Mouse (Mus musculus): ENCODE measurements at regions not wholly inside any gene's neighbourhood (a gene's known extent, or its start where the extent isn't known, plus 50 kb on each side); places are given as distances from the start of the nearest gene placed in this dataset.

DNA sequence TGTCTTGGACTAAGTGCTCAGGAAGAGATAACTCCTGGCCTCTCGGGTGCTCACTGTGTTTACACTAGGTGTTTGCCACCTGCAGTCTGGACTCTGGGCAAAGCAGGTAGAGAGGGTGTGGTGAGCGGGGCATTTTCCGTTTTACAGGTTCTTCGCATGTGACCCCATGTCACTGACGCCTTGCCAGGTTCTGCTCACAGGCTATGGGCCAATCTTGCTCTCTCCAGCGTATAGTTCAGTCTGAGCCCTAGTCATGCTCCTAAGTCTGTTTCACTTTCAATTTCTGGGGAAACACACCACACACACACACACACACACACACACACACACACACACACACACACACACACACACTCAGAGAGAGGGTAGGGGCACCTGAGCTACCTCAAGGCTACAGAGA lies 112.4 kb upstream of the Parp11 start:
- no peak overlapping the region for H3K27ac ChIP-seq (ENCODE audit: insufficient read depth, low read length)
- no peak for TF ChIP-seq CTCF (IDR thresholded peaks at IDR 0.05; ENCODE audit: borderline replicate concordance, insufficient read depth, low read depth, low read length)
- TF ChIP-seq POLR2A (IDR thresholded peaks at IDR 0.05; ENCODE audit: borderline replicate concordance, insufficient read depth, low read length): no peak
- H3K4me3 ChIP-seq (replicated peaks; ENCODE audit: insufficient read depth, low read depth, low read length): no peak overlapping the region
- no peaks in the 10 kb centered on the region for H3K4me1 ChIP-seq (ENCODE audit: control insufficient read depth, insufficient read depth, low read length)
- WGBS: 91% methylated on average over 6 of the region's 6 CpGs
- no peak for DNase-seq
- no peaks in the 10 kb centered on the region for H3K27me3 ChIP-seq (ENCODE audit: control insufficient read depth, insufficient read depth, low read length)

DNA sequence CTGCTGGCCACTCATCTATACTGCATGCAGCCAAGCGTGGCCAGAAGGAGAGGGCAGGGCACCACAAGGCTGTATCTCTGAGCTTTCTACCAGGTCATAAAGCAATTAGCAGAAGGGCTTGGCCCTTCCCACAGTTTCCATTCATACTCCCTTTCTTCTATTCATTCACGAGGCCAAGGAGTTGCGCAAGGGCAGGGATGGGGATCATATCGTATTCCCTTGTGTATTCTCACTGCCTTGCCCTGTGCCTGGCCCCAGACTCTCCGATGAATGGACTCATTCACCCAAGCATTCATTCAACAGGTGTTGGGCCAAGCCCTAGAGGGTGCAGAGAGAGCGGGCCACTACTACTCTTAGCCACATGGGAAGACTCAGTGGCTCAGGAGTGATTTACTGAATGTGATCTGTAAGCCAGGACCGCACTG lies 111.2 kb upstream of the Parp11 start:
- no peak overlapping the region for H3K4me3 ChIP-seq (replicated peaks; ENCODE audit: insufficient read depth, low read depth, low read length)
- H3K4me1 ChIP-seq (ENCODE audit: control insufficient read depth, insufficient read depth, low read length): no peaks in the 10 kb centered on the region
- TF ChIP-seq CTCF (IDR thresholded peaks at IDR 0.05; ENCODE audit: borderline replicate concordance, insufficient read depth, low read depth, low read length) (no peak), POLR2A (IDR thresholded peaks at IDR 0.05; ENCODE audit: borderline replicate concordance, insufficient read depth, low read length) (no peak)
- WGBS: 61% methylated on average over 7 of the region's 7 CpGs
- H3K27ac ChIP-seq (ENCODE audit: insufficient read depth, low read length): no peak overlapping the region
- DNase-seq: no peak
- H3K27me3 ChIP-seq (ENCODE audit: control insufficient read depth, insufficient read depth, low read length): no peaks in the 10 kb centered on the region

DNA sequence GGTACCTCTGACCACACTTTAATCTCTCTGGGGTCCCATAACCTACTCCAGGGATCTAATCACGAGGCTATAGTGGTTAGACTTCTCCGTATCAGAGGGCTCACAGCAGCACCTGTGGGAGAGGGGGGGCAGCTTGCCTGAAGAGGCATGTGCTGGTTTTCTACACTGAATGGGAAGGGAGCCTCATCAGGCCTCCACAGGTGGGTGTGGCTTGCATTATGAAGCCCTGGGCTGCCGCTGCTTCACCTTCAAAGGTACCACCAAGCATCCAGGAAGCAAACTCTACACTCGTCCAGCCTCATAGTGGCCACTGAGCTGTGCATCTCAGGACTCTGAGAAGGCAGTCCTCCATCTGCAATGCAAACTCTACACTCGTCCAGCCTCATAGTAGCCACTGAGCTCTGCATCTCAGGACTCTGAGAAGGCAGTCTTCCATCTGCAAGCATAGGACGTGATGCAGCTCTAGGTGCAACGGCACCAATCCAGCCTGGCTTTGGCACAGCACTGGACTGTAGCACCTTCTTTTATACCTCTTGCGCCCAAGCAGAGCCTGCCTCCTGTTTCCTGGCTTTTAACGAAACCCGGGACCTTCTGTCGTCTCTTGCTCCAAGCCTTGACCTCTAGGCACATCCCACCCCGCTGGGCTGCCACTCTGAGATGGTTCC lies 110.5 kb upstream of the Parp11 start:
- Histone ChIP-seq H3K27ac (ENCODE audit: insufficient read depth, low read length) (no peak overlapping the region), H3K4me3 (replicated peaks; ENCODE audit: insufficient read depth, low read depth, low read length) (no peak overlapping the region), H3K4me1 (ENCODE audit: control insufficient read depth, insufficient read depth, low read length) (no peaks in the 10 kb centered on the region), H3K27me3 (ENCODE audit: control insufficient read depth, insufficient read depth, low read length) (no peaks in the 10 kb centered on the region)
- TF ChIP-seq CTCF (IDR thresholded peaks at IDR 0.05; ENCODE audit: borderline replicate concordance, insufficient read depth, low read depth, low read length) (no peak), POLR2A (IDR thresholded peaks at IDR 0.05; ENCODE audit: borderline replicate concordance, insufficient read depth, low read length) (no peak)
- DNase-seq: no peak
- 54% methylated on average over 12 of the region's 12 CpGs for WGBS

DNA sequence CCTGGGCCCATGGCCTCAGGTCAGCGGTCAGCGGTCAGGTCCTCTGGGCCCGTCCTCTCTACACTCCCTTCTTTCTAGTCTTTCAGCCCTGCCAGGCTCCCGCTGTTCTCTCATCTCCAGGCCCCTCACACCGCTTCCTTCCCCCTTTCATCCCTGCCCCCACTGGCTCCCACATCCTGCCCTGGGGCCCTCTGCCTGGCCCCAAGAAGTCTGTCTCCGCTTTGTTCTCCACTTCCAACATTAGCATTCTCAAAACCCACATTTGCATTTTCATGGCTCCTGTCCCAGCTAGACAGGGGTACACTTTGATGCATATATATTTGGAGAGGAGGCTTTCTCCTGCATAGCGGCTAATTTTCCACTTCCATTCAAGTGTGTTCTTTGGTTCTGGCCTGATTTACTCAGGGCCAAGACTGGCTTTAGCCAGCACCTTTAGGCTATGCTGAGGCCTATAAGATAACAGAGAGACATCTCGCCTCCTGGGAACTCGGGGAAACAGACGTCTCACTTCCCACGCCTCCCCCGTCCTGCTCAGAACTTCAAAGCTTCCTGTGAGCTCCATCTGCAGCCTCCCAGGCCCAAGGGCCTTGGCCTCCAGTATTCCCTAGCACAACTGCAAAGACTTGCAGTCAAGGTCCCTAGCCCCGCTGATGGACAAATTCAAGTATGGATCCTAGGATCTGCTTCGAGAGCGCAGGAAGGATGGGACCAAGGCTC lies 109.8 kb upstream of the Parp11 start:
- WGBS: 50% methylated on average over 15 of the region's 15 CpGs
- Histone ChIP-seq H3K4me3 (replicated peaks; ENCODE audit: insufficient read depth, low read depth, low read length) (no peak overlapping the region), H3K27me3 (ENCODE audit: control insufficient read depth, insufficient read depth, low read length) (no peaks in the 10 kb centered on the region), H3K4me1 (ENCODE audit: control insufficient read depth, insufficient read depth, low read length) (no peaks in the 10 kb centered on the region), H3K27ac (ENCODE audit: insufficient read depth, low read length) (no peak overlapping the region)
- no peak for DNase-seq
- TF ChIP-seq POLR2A (IDR thresholded peaks at IDR 0.05; ENCODE audit: borderline replicate concordance, insufficient read depth, low read length) (no peak), CTCF (IDR thresholded peaks at IDR 0.05; ENCODE audit: borderline replicate concordance, insufficient read depth, low read depth, low read length) (no peak)

DNA sequence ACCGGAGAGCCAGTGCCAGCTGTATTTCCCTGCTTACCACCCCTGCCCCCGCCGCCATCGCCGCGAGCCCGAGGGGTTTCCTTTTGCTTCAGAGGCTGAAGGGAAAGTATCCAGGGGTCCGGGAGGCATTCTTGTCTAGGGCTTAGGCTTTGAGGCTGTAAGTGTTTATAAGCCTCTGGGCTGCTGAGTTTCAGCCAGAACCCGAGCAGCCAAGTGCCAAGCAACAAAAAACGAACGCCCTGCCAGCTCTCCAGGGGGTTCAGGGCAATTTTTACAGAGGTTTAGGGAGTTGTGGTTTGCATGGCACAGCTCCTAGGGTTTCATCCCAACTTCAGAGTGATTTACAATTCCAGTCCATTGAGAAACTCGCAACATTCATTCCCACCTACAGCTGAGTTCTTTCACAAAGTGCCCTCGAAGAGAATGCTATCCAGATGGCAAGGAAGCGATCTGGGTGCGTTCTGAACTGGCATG lies 109.2 kb upstream of the Parp11 start:
- no peak overlapping the region for H3K4me3 ChIP-seq (replicated peaks; ENCODE audit: insufficient read depth, low read depth, low read length)
- H3K27ac ChIP-seq (ENCODE audit: insufficient read depth, low read length): no peak overlapping the region
- no peaks in the 10 kb centered on the region for H3K27me3 ChIP-seq (ENCODE audit: control insufficient read depth, insufficient read depth, low read length)
- DNase-seq: no peak
- TF ChIP-seq POLR2A (IDR thresholded peaks at IDR 0.05; ENCODE audit: borderline replicate concordance, insufficient read depth, low read length): no peak
- TF ChIP-seq CTCF (IDR thresholded peaks at IDR 0.05; ENCODE audit: borderline replicate concordance, insufficient read depth, low read depth, low read length): no peak
- 12% methylated on average over 15 of the region's 15 CpGs for WGBS
- no peaks in the 10 kb centered on the region for H3K4me1 ChIP-seq (ENCODE audit: control insufficient read depth, insufficient read depth, low read length)

DNA sequence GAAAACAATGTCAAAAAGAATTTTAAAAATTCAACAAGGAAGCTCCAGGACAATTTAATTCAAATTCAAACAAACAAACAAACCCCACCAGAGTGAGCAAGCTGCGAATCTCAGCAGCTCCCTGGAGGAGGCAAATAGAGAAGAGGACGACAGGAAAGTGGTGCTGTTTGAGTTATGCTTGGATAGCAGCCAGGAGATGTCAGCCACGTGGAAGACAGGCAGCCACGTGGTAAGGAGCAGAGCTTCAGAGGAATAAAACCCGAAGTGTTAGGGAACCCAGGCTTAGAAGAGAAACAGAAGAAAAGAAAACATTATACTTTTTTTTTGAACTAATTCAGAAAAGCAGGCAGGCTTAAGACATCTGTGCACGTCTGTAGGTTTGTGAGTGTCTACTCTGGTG lies 108.2 kb upstream of the Parp11 start:
- Histone ChIP-seq H3K4me1 (ENCODE audit: control insufficient read depth, insufficient read depth, low read length) (no peaks in the 10 kb centered on the region), H3K4me3 (replicated peaks; ENCODE audit: insufficient read depth, low read depth, low read length) (no peak overlapping the region), H3K27me3 (ENCODE audit: control insufficient read depth, insufficient read depth, low read length) (no peaks in the 10 kb centered on the region), H3K27ac (ENCODE audit: insufficient read depth, low read length) (no peak overlapping the region)
- TF ChIP-seq CTCF (IDR thresholded peaks at IDR 0.05; ENCODE audit: borderline replicate concordance, insufficient read depth, low read depth, low read length) (no peak), POLR2A (IDR thresholded peaks at IDR 0.05; ENCODE audit: borderline replicate concordance, insufficient read depth, low read length) (no peak)
- 25% methylated on average over 6 of the region's 6 CpGs for WGBS
- DNase-seq: no peak

DNA sequence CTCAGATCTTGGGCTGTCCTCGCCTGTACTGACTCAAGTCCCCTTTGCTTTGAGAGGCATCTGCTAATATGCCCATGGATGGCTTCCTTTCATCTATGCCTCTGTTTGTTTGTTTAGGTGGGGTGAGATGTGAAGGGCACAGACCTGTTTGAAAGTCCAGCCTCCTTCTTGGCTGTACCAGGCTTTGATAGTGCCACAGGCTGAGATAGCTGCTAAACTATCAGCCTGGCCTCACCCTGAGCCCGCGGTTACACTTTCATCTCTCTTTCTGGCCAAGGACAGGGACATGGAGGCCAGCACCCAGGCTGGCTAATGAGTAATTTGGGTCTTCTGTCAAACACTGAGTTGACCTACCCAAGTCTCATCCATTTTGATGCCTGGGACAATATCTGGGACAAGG lies 105.0 kb upstream of the Parp11 start:
- Histone ChIP-seq H3K27me3 (ENCODE audit: control insufficient read depth, insufficient read depth, low read length) (no peaks in the 10 kb centered on the region), H3K4me3 (replicated peaks; ENCODE audit: insufficient read depth, low read depth, low read length) (no peak overlapping the region), H3K4me1 (ENCODE audit: control insufficient read depth, insufficient read depth, low read length) (no peaks in the 10 kb centered on the region), H3K27ac (ENCODE audit: insufficient read depth, low read length) (no peak overlapping the region)
- no peak for DNase-seq
- TF ChIP-seq CTCF (IDR thresholded peaks at IDR 0.05; ENCODE audit: borderline replicate concordance, insufficient read depth, low read depth, low read length): no peak
- TF ChIP-seq POLR2A (IDR thresholded peaks at IDR 0.05; ENCODE audit: borderline replicate concordance, insufficient read depth, low read length): no peak
- WGBS: 97% methylated on average over 3 of the region's 3 CpGs
